Mouse (Mus musculus): ENCODE measurements around the gene Cds2. TPM values are rescaled to one million over a fixed set of nuclear protein-coding genes. Genes with fewer than 3 reads are reported as not detected.
"Not testable (repeated sequence)": the region's sequence is repeated elsewhere in the genome, so short reads cannot be mapped to it uniquely, and the experiment has no call there.

Cds2 gene
- total RNA-seq (2021), result 10 to 100 TPM; 29.9 to 39.3 TPM
- long read RNA-seq, experiment 1, full-length matches to known transcripts, result 5 of 24 reads
- long read RNA-seq, experiment 1, partial matches to known transcripts, result 4 of 24 reads
- long read RNA-seq, experiment 1, other reads (novel, unspliced or antisense), result 15 of 24 reads
- long read RNA-seq, experiment 2, full-length matches to known transcripts, result 7 of 31 reads
- long read RNA-seq, experiment 2, partial matches to known transcripts, result 5 of 31 reads
- long read RNA-seq, experiment 2, other reads (novel, unspliced or antisense), result 19 of 31 reads

DNA sequence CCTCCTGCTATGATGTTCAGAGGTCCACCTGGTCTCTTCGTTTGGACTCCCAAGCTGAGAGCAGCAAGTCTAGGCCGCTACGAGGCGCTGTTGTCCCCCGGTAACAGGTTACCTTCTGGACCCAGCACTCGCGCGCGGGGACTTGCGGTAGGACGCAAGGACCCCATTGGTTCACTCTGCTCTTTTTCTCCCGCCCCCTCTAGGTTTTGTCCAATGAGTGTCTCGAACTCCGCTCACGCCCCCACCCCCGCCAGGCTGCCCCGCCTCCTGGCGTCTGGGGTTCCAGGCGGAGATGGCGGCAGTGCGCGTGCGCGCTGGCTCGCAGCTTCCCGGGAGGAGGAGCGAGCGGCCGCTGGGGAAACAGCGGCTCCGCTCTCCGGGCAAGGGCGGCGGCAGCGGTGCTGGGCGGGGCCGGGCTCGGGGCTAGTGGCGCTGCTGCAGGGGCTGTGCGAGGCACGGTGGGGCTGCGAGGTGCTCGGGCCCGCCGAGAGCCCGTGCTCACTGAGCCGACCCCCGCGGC is at the start of gene Cds2:
Cds2 (plus strand) TSS at position 270 of the 520 bp plus-strand sequence.
- peak; percentile 99 to 100 for DNase-seq (ENCODE audit: low spot score in 2 of 2)

DNA sequence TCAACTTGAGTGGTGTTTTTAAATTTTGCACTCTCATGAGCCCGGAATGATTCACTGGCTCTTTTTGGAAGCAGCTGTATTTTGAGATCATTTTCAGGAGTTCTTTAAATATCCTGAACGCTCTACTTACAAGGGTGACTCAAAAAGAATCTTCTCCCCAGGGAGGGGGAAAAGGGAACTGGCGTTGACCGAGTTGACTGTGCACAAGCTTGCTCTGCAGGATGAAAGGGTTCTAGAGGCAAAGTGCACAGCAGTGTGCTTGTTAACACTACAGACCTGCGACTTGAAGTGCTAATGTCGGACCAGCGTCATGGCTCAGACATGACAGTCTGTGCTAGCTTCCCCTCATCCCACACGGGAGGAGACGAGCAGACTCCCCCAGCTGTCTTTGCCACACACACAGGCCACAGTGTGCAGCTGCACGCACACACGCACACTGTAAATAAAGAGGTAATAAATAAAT is 41.3 kb upstream of the Cds2 start:
- no peak for DNase-seq (ENCODE audit: low spot score in 2 of 2)

DNA sequence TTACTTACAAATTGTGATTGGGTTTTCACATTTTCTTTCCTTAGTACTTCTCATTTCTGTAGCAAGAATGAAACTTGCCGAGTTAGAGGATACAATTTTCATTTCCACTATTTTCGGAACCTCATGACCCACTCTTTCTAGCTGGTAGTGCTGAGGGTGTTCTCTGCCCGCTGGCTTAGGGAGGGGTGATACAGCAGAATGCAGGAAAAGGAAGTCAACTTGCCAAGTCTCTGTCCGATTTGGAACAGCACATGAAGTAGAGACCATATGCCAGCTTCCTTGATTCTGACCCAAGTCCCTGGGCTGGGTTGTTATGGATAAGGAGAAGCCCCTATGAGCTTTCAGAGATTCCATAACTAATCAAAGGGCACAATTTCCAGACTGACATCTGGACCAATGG is 38.6 kb upstream of the Cds2 start:
- no peak for DNase-seq (ENCODE audit: low spot score in 2 of 2)

DNA sequence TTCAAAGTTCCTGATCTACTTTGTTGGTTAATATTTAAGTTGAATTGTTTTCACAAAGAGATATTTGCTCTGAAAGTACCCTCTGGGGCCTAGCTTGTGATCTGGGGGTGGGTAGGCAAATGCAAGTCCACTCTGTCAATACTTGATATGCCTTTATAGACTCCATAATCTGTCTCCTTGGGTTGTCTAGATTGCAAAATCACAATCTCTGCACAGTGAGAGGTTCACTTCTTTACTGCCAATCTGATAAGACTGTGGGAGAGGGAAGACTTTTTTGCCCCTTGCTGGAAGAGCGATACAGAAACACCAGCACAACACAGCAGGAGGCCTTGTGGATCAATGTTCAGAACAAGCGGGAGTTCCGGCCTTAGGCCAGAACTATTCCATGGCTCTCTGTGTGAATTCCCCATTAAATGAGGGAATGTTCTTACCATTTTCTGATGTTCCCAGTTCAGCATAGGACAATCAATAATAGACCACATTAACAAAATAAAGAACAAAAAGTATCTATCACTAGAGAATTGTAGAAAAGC is 30.5 kb upstream of the Cds2 start:
- DNase-seq (ENCODE audit: low spot score in 2 of 2), result no peak

DNA sequence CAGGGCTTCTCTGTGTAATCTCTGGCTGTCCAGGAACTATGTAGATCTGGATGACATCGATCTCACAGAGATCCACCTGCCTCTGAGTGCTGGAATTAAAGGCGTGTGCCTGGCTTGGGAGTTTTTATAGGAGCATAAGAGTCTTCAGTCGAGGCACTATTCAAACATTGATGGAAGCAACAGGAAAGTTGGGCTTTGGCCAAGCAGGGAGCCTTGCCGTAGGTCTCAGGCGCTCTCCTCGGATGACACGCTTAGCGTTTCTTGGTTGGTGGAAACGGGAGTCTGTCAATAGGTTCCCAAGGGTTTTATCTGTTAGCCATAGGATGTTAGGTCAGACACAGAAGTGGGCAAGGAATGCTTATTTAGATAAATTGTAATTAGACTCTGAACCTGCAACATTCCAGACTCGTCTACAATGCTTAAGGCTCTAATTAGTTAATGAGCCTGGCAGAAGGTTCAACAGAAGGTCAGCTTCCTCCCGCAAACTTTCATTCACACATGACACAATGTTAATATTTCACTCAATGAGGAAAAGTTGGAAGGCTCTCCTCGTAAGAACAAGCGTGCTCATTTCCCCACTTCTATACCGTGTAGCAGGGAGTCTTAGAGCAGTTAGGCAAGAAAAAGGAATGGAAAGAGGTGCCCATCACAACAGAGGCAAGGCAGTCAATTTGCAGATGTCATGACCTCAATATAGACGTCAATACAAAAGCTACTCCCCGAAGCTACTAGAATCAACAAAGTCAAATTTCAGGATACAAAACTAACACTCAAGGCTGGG is 28.8 kb upstream of the Cds2 start:
- DNase-seq (ENCODE audit: low spot score in 2 of 2), result no peak

DNA sequence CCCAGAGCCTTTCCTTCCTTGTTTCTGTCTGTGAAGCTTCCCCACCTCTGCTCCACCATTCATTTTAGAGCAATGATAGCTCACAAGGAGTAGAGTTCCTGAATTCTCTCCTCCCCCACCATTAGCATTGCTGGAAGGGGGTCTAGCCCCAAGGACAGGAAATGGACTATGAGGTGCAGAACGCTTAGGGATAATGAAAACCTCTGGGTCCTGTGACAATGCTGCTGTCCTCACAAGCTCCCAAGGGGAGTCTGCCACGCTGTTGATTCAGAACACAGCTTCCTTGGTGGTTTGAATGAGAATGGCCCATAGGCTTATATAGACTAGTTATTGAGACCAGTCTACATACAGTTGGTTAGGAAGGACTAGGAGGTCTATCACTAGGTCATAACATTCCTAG is 27.7 kb upstream of the Cds2 start:
- DNase-seq (ENCODE audit: low spot score in 2 of 2), result no peak

DNA sequence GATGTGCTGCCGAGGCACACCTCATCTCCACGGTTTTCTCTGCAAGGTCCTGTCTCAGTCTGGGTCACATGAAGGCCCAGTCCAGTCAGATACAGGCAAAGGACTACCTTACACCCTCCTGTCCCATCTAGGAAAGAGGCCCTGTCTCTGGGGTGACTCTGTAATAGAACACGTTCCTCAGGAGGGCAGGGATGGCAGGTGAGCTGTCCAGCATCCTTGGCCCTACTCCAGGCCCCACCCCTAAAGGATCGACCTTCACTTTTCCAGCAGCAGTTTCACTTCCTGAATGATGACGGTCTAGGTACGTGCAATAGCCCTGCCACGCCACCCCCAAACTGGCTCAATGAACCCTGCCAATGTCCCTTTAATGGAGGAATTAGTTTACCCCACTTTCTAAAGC is 27.0 kb upstream of the Cds2 start:
- no peak for DNase-seq (ENCODE audit: low spot score in 2 of 2)

DNA sequence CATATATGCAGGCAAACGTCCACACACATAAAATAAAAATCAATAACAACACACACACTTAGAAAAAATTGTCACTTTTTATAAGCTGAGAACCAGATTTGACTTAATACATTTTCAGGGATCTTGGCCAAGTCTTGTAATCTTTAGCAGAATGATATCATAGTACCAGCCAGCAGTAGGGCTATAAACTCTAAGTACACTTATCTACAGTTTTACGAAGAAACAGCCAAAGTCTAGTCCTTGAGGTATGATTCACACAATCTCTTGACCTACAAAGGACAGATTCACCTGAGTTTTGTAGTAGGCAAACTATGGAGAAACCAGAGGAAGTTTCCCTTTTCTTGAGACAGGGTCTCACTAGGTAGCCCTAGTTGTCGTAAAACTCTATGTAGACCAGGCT is 23.5 kb upstream of the Cds2 start:
- DNase-seq (ENCODE audit: low spot score in 2 of 2), result not testable (repeated sequence)

DNA sequence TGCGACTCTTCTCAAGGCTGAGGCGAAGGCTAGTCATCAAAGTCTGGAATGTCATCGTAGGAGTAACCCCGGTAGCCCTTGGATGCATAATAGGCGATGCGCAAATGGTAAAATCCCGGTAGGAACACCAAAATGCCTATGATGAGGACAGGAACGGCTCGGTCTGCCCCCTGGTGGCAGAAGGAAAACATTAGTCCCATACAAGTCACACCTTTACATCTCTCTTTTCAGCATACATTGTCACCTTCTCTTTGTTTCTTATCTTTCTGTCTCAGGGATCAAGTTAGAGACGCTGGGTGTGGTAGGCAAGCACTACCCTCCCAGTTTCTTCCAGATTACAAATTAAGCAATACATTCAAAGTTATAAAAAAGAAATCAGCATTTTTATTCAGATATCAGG is 22.5 kb upstream of the Cds2 start:
- DNase-seq (ENCODE audit: low spot score in 2 of 2), result peak in 1 of 2 experiments; percentile 50

DNA sequence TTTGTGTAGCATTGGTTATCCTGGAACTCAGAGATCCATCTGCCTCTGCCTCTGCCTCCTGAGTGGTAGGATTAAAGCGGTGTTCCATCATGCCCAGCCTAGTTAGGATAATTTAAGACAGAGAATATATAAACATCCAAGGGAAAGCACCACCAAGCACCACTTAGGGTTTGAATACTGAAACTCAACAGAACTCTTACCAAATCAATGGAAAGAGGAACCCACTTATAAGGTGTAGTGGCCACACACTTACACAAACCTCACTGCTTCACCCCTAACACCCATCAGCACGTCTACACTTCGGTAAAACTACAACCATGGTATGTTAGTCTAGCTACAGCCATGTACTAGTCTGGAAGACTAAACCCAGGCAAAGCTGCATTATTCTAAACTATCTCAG is 19.6 kb upstream of the Cds2 start:
- DNase-seq (ENCODE audit: low spot score in 2 of 2), result no peak

DNA sequence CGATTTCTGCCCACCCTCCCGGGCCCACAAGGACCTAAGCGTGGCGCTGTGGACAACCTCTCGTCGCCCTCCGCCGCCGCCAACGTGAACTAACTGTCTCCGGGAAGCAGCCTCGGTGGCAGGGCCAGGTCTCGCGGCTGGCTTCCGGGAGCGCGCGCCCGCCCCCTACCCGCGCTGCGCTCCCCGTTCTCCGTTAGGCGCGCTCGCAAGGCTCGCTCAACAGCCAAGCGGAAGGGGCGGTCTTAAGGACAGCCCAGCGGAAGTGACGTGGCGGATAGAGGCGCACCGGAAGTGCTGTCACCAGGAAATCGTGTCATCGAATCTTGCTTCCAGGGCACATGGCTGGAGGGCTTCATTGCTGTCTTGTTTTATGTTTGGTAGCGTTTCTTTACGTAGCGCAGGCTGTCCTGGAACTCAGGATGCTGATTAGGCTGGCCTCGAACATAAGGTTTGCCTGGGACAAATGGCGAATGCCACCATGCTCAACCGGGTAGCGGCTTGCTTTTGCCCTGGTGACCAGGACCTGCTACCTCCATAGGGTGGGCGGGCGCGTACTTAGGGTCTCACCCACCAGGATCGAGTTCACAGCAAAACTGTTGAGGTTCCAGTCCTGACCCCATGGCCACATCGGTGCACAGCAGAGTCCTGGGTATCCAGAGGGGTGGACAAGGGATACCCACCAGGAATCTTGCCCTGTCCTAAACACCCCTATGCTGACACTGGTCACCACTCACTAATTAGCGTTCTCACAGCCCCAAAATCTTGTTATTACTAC is 15.2 kb upstream of the Cds2 start, which contains the start of gene Tmem230:
Tmem230 (minus strand) TSS at position 269 of the 775 bp plus-strand sequence.
- peak; percentile 84 to 94 for DNase-seq (ENCODE audit: low spot score in 2 of 2)

DNA sequence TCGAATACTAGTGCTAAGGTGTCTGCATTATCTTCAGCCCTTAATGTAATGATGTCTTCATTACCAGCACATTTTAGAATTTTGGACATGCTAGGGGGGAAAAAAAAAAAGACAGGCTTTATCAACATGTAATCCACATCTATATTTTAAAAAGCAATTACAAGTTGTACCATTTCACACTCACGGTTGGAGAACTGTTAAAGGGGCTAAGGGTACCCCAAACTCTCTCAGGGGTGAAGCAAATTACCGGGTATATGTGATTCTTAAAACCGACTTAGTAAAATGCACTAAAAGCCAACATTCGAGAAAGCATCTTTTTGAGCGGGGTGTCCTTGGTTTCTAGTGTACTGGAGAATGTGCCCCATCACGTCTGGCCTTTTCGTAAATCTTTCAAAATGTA is 11.0 kb upstream of the Cds2 start:
- DNase-seq (ENCODE audit: low spot score in 2 of 2), result no peak

DNA sequence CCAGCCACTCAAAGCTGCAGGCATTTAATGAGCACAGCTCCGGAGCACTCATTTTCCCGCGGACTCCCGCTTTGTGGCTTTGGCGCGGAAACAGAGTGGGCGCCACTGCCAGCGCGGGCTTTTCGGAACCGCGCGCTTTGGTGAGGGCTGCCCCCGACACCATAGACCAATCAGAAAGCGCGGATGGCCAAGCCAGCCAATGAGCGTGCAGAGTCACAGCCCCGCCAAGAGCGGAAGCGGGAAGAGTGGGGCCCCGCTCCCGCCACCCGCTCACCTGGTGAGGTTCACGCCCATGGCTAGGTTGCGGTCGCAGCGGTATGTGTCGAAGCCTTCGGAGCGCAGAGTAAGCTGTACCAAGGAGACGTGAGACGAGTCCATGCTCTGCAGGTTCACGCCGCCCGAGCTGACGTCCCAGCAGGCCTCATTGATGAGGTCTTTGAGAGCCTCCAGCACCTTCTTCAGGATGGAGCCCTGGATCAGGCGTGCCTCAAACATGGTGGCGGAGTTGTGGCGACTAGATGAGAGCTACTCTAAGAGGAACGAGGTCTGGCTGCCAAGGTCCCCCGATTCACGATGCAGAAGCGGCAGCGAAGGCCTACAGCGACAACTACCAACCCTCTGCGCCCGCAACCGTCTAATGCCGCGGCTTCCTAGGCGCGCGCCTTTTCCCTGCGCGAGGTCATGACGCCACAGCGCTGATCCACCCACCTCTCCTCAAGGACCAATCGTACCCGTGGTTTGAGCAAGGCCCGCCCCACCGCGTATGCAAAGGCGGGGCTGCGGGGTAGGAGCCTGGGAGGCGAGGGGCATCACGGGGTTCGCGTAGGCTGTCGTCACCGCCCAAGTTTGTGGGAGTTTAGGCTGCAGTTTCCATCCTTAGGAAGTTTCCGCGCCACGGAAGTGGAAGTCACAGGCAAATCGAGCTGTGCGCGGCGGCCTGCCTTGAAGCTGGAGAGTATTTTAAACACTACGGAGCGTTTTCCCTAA is 10.1 kb upstream of the Cds2 start, which contains the start of gene Pcna:
Pcna (minus strand) TSS at position 773 of the 987 bp plus-strand sequence.
- peak; percentile 93 to 95 for DNase-seq (ENCODE audit: low spot score in 2 of 2)

DNA sequence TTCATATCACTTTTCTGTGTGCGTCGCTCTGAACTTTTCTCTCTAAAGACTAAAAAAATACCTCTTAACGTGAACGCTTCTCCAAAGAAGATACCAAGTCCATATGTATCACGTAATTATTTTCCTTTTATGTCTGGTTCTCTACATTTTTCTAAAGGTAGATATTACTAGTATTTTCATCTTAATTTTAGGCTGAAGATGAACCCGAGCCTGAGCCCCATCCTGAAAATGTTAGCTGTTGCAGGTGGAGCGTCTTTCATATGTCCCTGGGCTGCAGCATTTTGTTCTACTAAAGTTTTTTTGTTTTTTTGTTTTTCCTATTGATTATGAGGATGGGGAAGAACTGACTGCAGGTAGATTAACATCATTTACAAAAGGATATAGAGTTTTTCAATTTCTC is 9.3 kb upstream of the Cds2 start:
- DNase-seq (ENCODE audit: low spot score in 2 of 2), result no peak

DNA sequence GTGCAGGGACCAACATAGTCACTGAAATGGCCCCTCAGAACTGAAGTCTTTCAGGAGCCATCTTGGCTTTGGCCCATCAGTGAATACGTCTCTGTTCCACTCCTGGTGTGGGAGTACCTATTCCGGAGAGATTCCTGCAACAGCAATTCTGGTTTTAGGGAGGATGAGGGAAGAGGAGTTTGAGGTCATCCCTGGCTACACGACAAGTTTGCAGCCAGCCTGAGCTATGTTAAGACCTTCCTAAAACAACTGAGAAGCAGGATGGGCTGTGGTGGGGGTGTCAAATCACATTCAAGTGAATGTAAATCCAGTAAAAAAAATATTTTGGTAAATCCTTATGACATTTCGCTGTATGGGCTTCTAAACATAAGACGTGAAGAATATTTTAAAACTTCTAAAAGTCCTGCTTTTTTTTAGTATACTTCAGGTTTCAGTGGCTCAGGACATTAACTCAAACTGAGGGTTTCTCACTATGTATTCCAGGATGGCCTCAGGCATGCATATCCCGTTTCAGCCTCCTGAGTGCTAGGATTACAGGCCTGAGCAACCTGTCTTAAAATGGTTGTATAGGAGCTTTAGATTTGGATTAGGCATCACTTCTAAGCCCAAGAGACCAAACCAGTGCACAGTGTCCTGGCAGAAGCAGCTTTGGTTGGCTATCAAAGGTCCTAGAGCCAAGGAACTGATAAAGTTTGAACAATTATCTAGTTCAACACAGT is 5.4 kb upstream of the Cds2 start:
- DNase-seq (ENCODE audit: low spot score in 2 of 2), result no peak

DNA sequence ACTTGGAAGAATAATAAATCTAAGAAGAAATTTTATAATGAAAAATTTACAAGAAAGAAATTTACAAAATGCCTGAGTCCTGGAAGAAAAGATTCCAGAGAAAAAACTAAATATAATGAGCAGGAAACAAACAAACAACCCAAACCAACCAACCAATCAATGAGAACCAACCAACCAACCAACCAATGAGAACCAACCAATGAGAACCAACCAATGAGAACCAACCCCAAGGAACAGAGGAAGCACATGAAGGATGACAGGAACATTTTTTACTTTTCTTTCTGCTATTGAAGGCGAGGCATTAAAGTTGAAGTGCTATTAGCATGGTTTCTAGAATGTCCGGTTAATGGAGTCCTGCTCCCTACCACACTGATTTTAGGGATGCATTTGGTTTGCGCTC is 2.3 kb upstream of the Cds2 start:
- DNase-seq (ENCODE audit: low spot score in 2 of 2), result no peak

DNA sequence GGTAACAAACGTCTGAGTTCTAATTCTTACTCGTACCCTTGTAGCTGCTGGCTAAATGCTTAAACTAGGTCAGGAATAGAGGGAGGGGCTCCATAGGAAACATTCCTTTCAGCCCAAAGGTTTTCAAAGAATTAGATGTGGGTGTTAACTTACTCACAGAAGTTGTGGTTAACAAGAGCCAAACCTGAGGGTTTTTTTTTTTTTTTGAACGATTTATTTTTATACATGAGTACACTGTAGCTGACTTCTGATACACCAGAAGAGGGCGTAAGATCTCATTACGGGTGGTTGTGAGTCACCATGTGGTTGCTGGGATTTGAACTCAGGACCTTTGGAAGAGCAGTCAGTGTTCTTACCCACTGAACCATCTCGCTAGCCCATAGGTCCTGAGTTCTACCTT is 773 bp upstream of the Cds2 start:
- DNase-seq (ENCODE audit: low spot score in 2 of 2), result no peak

DNA sequence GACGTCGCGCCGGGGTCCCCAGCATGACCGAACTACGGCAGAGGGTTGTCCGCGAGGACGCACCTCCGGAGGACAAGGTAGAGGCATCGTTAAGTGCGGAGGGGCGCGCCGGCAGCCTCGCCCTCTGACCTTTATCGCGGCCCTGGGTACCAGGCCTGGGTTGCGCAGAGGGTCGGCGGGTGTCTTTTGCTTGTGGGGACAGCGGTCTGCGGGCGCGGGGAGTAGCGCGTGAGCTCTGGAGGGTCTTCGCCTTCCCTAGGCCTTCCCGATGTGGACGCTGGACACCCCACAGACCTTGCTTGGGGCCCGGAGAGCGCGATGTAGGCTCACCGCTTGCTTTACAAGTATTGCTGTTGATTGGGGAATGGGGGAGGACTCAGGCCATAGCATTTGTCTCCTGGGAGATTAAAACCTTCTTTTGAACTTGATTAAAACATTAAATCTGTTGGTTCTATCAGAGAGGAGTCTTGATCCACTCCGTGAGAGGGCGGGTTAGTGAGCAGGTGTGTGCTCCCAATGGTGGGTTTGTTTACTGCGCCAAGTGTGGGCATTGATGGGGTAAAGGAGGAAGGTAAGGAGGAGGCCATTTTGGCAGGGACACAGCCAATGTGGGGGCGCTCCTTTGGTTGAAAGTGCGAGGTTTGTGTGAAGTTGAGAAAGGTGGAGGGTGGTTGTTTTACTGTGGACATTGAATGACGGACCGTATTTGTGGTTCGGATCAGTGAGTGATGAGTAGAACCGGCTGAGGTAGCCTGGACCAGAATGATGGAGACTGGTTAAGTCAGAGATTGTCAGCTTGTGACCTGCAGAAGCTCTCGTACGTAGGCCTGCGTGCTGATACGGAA is 695 bp downstream of the Cds2 start:
- DNase-seq (ENCODE audit: low spot score in 2 of 2), result no peak
